ENCODE assay signal across 8 mouse cellular contexts in the genomic region with DNA sequence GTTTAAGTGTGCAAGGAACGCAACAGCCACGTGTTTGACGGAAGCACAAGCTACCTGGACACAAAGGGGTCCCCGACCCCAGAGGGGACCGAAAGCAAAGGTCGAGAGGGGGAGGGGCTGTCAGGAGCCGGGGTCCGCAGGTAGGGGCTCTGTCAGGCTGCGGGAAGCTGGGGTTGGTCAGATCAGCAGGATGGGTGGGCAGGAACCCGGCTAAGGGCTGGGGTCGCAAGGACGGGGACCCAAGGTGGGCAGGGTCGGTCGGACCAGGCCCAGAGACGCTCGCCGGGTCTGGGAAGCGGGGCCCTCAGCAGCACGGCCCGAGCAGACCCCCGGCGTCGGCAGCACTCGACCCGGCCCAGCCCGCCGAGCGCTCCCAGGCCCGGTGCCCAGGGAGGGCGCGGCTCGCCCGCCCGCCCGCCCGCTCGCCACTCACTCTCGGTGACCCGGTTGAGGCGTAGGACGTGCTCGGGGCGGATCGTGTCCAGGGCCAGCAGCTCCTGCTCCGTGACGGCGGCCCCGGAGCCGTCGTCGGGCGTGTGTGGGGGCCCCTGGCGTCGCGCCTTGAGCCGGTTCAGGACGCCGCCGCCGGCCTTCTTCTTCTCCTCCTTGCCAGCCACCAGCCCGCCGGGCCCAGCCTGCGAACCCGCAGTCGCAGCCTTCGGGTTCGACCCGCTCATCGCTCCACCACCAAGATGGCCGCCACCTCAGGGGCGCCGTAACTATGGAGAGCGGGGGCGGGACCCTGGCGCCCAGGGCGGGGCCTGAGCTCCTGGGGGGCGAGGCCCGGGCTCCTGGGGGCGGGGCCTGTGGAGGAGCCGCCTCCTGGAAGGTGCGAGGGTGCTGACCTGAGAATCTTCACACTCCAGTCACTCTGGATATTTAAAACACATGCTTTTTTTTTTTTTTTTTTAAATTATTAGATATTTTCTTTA. TPM values are rescaled to one million over a fixed set of nuclear protein-coding genes. Genes with fewer than 3 reads are reported as not detected.
DNase-seq lines count a peak whose midpoint lies in the region; ATAC-seq and TF ChIP-seq lines count a peak whose summit lies in the region.

Gene Unc119b, minus strand, starts transcription at position 742 of the 932 bp plus-strand sequence.

- DNase-seq in 416B (ENCODE audit: low read depth), result peak; percentile 83
- peak; percentile 93 for DNase-seq in embryonic facial prominence, embryonic 14.5 days (ENCODE audit: low spot score)
- peak; percentile 93 to 96 for DNase-seq in heart, adult 2 months
- DNase-seq in kidney, adult 8-10 months, result peak; percentile 87 to 92
- peak; percentile 93 for DNase-seq in midbrain, embryonic 14.5 days
- DNase-seq in spleen, adult 12 weeks (ENCODE audit: low spot score), result peak; percentile 88

- WGBS in bone marrow, adult 2 months, result under 1% methylated on average over 81 of the region's 81 CpGs
- WGBS in embryonic facial prominence, embryonic 14.5 days, result under 1% methylated on average over 33 of the region's 81 CpGs
- 1% methylated on average over 64 of the region's 81 CpGs for WGBS in heart, adult 2 months
- under 1% methylated on average over 62 of the region's 81 CpGs for WGBS in limb, embryonic 12.5 days
- WGBS in midbrain, embryonic 14.5 days, result under 1% methylated on average over 75 of the region's 81 CpGs

- H3K4me3 ChIP-seq in bone marrow, adult 2 months (replicated peaks; ENCODE audit: control insufficient read depth, low read depth, low read length), result peak within 1 kb of the TSS; percentile 67
- H3K4me3 ChIP-seq in embryonic facial prominence, embryonic 14.5 days (ENCODE audit: low read depth, low read length), result peak within 1 kb of the TSS; percentile 92
- H3K4me3 ChIP-seq in heart, adult 2 months, result peak within 1 kb of the TSS; percentile 86
- peak within 1 kb of the TSS; percentile 97 for H3K4me3 ChIP-seq in limb, embryonic 12.5 days (replicated peaks)
- peak within 1 kb of the TSS; percentile 85 for H3K4me3 ChIP-seq in midbrain, embryonic 14.5 days (replicated peaks; ENCODE audit: low read depth, low read length)

- peaks cover 4% of the 10 kb centered on the region for H3K4me1 ChIP-seq in bone marrow, adult 2 months (ENCODE audit: control insufficient read depth, insufficient read depth, low read length)
- peaks cover 13% of the 10 kb centered on the region for H3K4me1 ChIP-seq in embryonic facial prominence, embryonic 14.5 days (ENCODE audit: control insufficient read depth, insufficient read depth, low read length)
- peaks cover 2% of the 10 kb centered on the region for H3K4me1 ChIP-seq in heart, adult 2 months (ENCODE audit: control insufficient read depth, insufficient read depth, low read length)
- peaks cover 21% of the 10 kb centered on the region for H3K4me1 ChIP-seq in limb, embryonic 12.5 days (replicated peaks)
- peaks cover 21% of the 10 kb centered on the region for H3K4me1 ChIP-seq in midbrain, embryonic 14.5 days (ENCODE audit: control insufficient read depth, insufficient read depth, low read length)

- peak; percentile 34; the same call in 1 of the 2 replicates for TF ChIP-seq POLR2A in bone marrow, adult 2 months (IDR thresholded peaks at IDR 0.05; ENCODE audit: borderline replicate concordance, control insufficient read depth, low read depth, low read length)
- TF ChIP-seq POLR2A in heart, adult 2 months (IDR thresholded peaks at IDR 0.05; ENCODE audit: insufficient read depth, low read depth, low read length), result peak; percentile 48; the same call in 1 of the 2 replicates

- no peak for TF ChIP-seq CTCF in bone marrow, adult 2 months (IDR thresholded peaks at IDR 0.05; ENCODE audit: control insufficient read depth, insufficient read depth, low read length)
- no peak for TF ChIP-seq CTCF in heart, adult 2 months (IDR thresholded peaks at IDR 0.05)

- no peaks in the 10 kb centered on the region for H3K9me3 ChIP-seq in embryonic facial prominence, embryonic 14.5 days (ENCODE audit: control insufficient read depth, low read length)
- no peaks in the 10 kb centered on the region for H3K9me3 ChIP-seq in limb, embryonic 12.5 days
- H3K9me3 ChIP-seq in midbrain, embryonic 14.5 days (ENCODE audit: control insufficient read depth, low read length), result no peaks in the 10 kb centered on the region

- no peaks in the 10 kb centered on the region for H3K27me3 ChIP-seq in embryonic facial prominence, embryonic 14.5 days (replicated peaks; ENCODE audit: control insufficient read depth, insufficient read depth, low read length)
- no peaks in the 10 kb centered on the region for H3K27me3 ChIP-seq in heart, adult 2 months (ENCODE audit: control insufficient read depth, insufficient read depth, low read length)
- H3K27me3 ChIP-seq in limb, embryonic 12.5 days, result no peaks in the 10 kb centered on the region
- no peaks in the 10 kb centered on the region for H3K27me3 ChIP-seq in midbrain, embryonic 14.5 days (ENCODE audit: control insufficient read depth, insufficient read depth, low read length)

- peaks cover 5% of the 10 kb centered on the region for H3K36me3 ChIP-seq in embryonic facial prominence, embryonic 14.5 days (ENCODE audit: control insufficient read depth, insufficient read depth, low read length)
- H3K36me3 ChIP-seq in heart, adult 2 months (ENCODE audit: control insufficient read depth, insufficient read depth, low read length), result no peaks in the 10 kb centered on the region
- H3K36me3 ChIP-seq in limb, embryonic 12.5 days, result peaks cover 27% of the 10 kb centered on the region
- H3K36me3 ChIP-seq in midbrain, embryonic 14.5 days (ENCODE audit: control insufficient read depth, insufficient read depth, low read length), result peaks cover 10% of the 10 kb centered on the region

- no peak for TF ChIP-seq EP300 in heart, adult 2 months (IDR thresholded peaks at IDR 0.05; ENCODE audit: insufficient read depth, low read depth, low read length)

- ATAC-seq in embryonic facial prominence, embryonic 14.5 days (ENCODE audit: low read depth), result peak; percentile 94
- ATAC-seq in limb, embryonic 12.5 days (ENCODE audit: insufficient number of reproducible peaks, insufficient read depth, low FRiP score, low TSS enrichment, low read depth), result peak; percentile 85
- ATAC-seq in midbrain, embryonic 14.5 days (ENCODE audit: low FRiP score, low TSS enrichment), result peak; percentile 95

- H3K79me2 ChIP-seq in heart, adult 2 months (replicated peaks; ENCODE audit: control insufficient read depth, insufficient read depth, low read length), result peaks cover 3% of the 10 kb centered on the region; the same call in 1 of the 2 replicates

- peak within 1 kb of the TSS; percentile 83 for H3K9ac ChIP-seq in embryonic facial prominence, embryonic 14.5 days (ENCODE audit: low read depth, low read length)
- peak within 1 kb of the TSS; percentile 82 for H3K9ac ChIP-seq in heart, adult 2 months (ENCODE audit: low read depth, low read length)
- peak within 1 kb of the TSS; percentile 88 for H3K9ac ChIP-seq in limb, embryonic 12.5 days (replicated peaks)
- H3K9ac ChIP-seq in midbrain, embryonic 14.5 days (replicated peaks; ENCODE audit: low read length), result peak within 1 kb of the TSS; percentile 95

- H3K4me2 ChIP-seq in embryonic facial prominence, embryonic 14.5 days (ENCODE audit: low read depth, low read length), result peak within 1 kb of the TSS; percentile 94
- H3K4me2 ChIP-seq in limb, embryonic 12.5 days, result peak within 1 kb of the TSS; percentile 88
- peak within 1 kb of the TSS; percentile 81 for H3K4me2 ChIP-seq in midbrain, embryonic 14.5 days (ENCODE audit: low read length)

- intact Hi-C loops in heart, adult 2 months (cut with DNase I), result no loop called here

- H3K27ac ChIP-seq in bone marrow, adult 2 months (ENCODE audit: control insufficient read depth, insufficient read depth, low read depth, low read length, poor library complexity), result peak within 1 kb of the TSS; percentile 50
- H3K27ac ChIP-seq in embryonic facial prominence, embryonic 14.5 days (replicated peaks; ENCODE audit: low read depth, low read length), result peak within 1 kb of the TSS; percentile 61
- H3K27ac ChIP-seq in heart, adult 2 months, result peak within 1 kb of the TSS; percentile 85
- peak within 1 kb of the TSS; percentile 59 for H3K27ac ChIP-seq in limb, embryonic 12.5 days
- peak within 1 kb of the TSS; percentile 70 for H3K27ac ChIP-seq in midbrain, embryonic 14.5 days (replicated peaks; ENCODE audit: low read depth, low read length)

RNA-seq across cellular contexts. Expression of gene Unc119b, which starts in this region (rescaled TPM):
- 3.7 and 7.8 TPM in 2 replicates for polyA plus RNA-seq in bone marrow, adult 2 months (2011; ENCODE audit: insufficient read depth, insufficient read length, low replicate concordance, missing spikeins)
- 32.2 and 35.4 TPM in 2 replicates for polyA plus RNA-seq in embryonic facial prominence, embryonic 14.5 days (2014; fragmentation: Nextera tagmentation; extraction: Ambion mirVana)
- total RNA-seq in heart, adult 2 months (2021), result 10 to 100 TPM; 15.8 to 22.0 TPM
- polyA plus RNA-seq in heart, adult 2 months (2012; rRNA removed), result 18.4 and 27.8 TPM in 2 replicates
- 61.7 and 62.6 TPM in 2 replicates for polyA plus RNA-seq in limb, embryonic 12.5 days (2016; fragmentation: Nextera tagmentation; extraction: Ambion mirVana)
- polyA plus RNA-seq in midbrain, embryonic 14.5 days (2014; fragmentation: Nextera tagmentation; extraction: Ambion mirVana), result 29.1 and 37.2 TPM in 2 replicates

Comparison
In these comparisons a context has a peak if more than half of its experiments do, and no peak if none do; other contexts are left out.
1. Peak in every context shown above with its lines: DNase-seq, ATAC-seq, H3K4me3 ChIP-seq and H3K27ac ChIP-seq.